Mouse (Mus musculus): ENCODE measurements at regions not wholly inside any gene's neighbourhood (a gene's known extent, or its start where the extent isn't known, plus 50 kb on each side); places are given as distances from the start of the nearest gene placed in this dataset.

DNA sequence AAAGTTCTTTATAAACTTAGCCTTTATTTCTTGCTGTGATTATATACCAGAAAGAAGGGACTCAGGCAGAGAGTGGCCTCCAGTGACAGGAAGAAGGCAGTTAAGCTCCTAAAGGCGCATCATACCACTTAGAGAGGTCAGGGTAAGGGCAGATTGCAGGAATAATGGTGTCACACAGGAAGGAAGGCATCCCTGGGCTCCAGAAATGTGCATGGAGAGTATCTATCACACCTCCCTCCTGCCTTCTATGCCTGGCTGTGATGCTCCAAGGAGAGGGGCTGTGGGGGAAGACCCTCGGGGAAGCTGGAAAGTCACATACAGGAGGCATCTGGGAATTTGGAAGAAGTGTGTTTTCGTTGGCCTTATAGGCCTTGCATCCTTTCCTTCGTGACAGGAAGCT lies 311.1 kb downstream of the Rps24 start:
- Histone ChIP-seq H3K4me3 (ENCODE audit: low read depth, low read length) (no peak overlapping the region), H3K27me3 (ENCODE audit: control insufficient read depth, insufficient read depth, low read length) (no peaks in the 10 kb centered on the region), H3K9me3 (ENCODE audit: control insufficient read depth, low read length) (no peaks in the 10 kb centered on the region), H3K27ac (replicated peaks; ENCODE audit: low read depth, low read length) (no peak overlapping the region), H3K9ac (ENCODE audit: low read length) (no peak overlapping the region), H3K4me1 (ENCODE audit: control insufficient read depth, insufficient read depth, low read length) (0 out of 2 replicates have a peak, but pooled peaks cover 6% of the 10 kb centered on the region), H3K36me3 (ENCODE audit: control insufficient read depth, insufficient read depth, low read length) (no peaks in the 10 kb centered on the region), H3K4me2 (ENCODE audit: low read depth, severe bottlenecking) (no peak overlapping the region)
- 51% methylated on average over 4 of the region's 4 CpGs for WGBS
- no peak for ATAC-seq (ENCODE audit: insufficient number of reproducible peaks, low FRiP score, low TSS enrichment, low read depth)
- DNase-seq (ENCODE audit: low spot score) = no peak

- ATAC-seq (ENCODE audit: insufficient number of reproducible peaks, low FRiP score, low TSS enrichment, low read depth) = no peak
- no peak for DNase-seq (ENCODE audit: low spot score)
- 83% methylated on average over 5 of the region's 5 CpGs for WGBS
- Histone ChIP-seq H3K9me3 (ENCODE audit: control insufficient read depth, low read length) (no peaks in the 10 kb centered on the region), H3K4me1 (ENCODE audit: control insufficient read depth, insufficient read depth, low read length) (peaks cover 6% of the 10 kb centered on the region), H3K4me3 (ENCODE audit: low read depth, low read length) (no peak overlapping the region), H3K27ac (replicated peaks; ENCODE audit: low read depth, low read length) (no peak overlapping the region), H3K27me3 (ENCODE audit: control insufficient read depth, insufficient read depth, low read length) (no peaks in the 10 kb centered on the region), H3K4me2 (ENCODE audit: low read depth, severe bottlenecking) (no peak overlapping the region), H3K36me3 (ENCODE audit: control insufficient read depth, insufficient read depth, low read length) (no peaks in the 10 kb centered on the region), H3K9ac (ENCODE audit: low read length) (0 out of 2 replicates have a peak overlapping the region, but pooled peaks have one; percentile 22)
Measured at GRCm38 (mm10) chr14:24803001-24803655, 316.2 kb downstream of the Rps24 start.

DNA sequence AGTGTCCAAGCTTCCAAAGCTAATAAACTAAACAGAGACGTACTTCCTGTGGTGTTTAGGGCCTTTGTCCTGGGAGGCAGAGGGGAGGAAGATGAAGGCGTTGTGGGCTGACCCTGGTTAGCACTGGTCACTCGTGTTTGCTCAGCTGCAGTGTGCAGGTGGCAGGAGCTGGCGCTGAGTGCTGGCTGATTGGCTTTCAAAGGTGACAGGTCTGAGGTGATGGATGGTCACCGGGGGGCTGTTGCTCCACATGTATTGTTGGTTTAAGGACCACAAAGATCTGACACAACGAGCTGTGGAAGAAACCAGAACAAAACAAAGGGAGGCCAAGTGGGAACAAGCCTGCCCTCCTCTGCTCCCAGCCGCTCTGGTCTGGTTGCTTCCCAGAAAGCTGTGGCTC lies 320.1 kb downstream of the Rps24 start:
- Histone ChIP-seq H3K4me1 (ENCODE audit: control insufficient read depth, insufficient read depth, low read length) (peaks cover 6% of the 10 kb centered on the region), H3K9me3 (ENCODE audit: control insufficient read depth, low read length) (no peaks in the 10 kb centered on the region), H3K27ac (replicated peaks; ENCODE audit: low read depth, low read length) (0 out of 2 replicates have a peak overlapping the region, but pooled peaks have one; percentile 52), H3K4me2 (ENCODE audit: low read depth, severe bottlenecking) (no peak overlapping the region), H3K4me3 (ENCODE audit: low read depth, low read length) (no peak overlapping the region), H3K9ac (ENCODE audit: low read length) (no peak overlapping the region), H3K36me3 (ENCODE audit: control insufficient read depth, insufficient read depth, low read length) (no peaks in the 10 kb centered on the region), H3K27me3 (ENCODE audit: control insufficient read depth, insufficient read depth, low read length) (no peaks in the 10 kb centered on the region)
- WGBS = 14% methylated on average over 7 of the region's 7 CpGs
- ATAC-seq (ENCODE audit: insufficient number of reproducible peaks, low FRiP score, low TSS enrichment, low read depth) (0 out of 2 replicates have a peak, but pooled peaks have one; percentile 47), DNase-seq (ENCODE audit: low spot score) (peak; percentile 60)

GRCm38 (mm10) chr14:24822876-24823567 lies 336.1 kb downstream of the Rps24 start:
- peaks cover 38% of the 10 kb centered on the region for H3K4me1 ChIP-seq (ENCODE audit: control insufficient read depth, insufficient read depth, low read length)
- no peaks in the 10 kb centered on the region for H3K9me3 ChIP-seq (ENCODE audit: control insufficient read depth, low read length)
- DNase-seq (ENCODE audit: low spot score) = peak; percentile 49
- ATAC-seq (ENCODE audit: insufficient number of reproducible peaks, low FRiP score, low TSS enrichment, low read depth) = peak; percentile 44; the same call in 1 of the 2 replicates
- H3K36me3 ChIP-seq (ENCODE audit: control insufficient read depth, insufficient read depth, low read length) = no peaks in the 10 kb centered on the region
- H3K27ac ChIP-seq (replicated peaks; ENCODE audit: low read depth, low read length) = peak overlapping the region; percentile 70
- 34% methylated on average over 13 of the region's 13 CpGs for WGBS
- no peaks in the 10 kb centered on the region for H3K27me3 ChIP-seq (ENCODE audit: control insufficient read depth, insufficient read depth, low read length)
- H3K9ac ChIP-seq (ENCODE audit: low read length) = peak overlapping the region; percentile 27; the same call in 1 of the 2 replicates
- no peak overlapping the region for H3K4me3 ChIP-seq (ENCODE audit: low read depth, low read length)
- 0 out of 2 replicates have a peak overlapping the region, but pooled peaks have one; percentile 15 for H3K4me2 ChIP-seq (ENCODE audit: low read depth, severe bottlenecking)

GRCm38 (mm10) chr14:24824351-24824750 lies 337.4 kb downstream of the Rps24 start:
- H3K9me3 ChIP-seq (ENCODE audit: control insufficient read depth, low read length) = no peaks in the 10 kb centered on the region
- H3K27me3 ChIP-seq (ENCODE audit: control insufficient read depth, insufficient read depth, low read length) = no peaks in the 10 kb centered on the region
- H3K9ac ChIP-seq (ENCODE audit: low read length) = no peak overlapping the region
- no peak overlapping the region for H3K27ac ChIP-seq (replicated peaks; ENCODE audit: low read depth, low read length)
- DNase-seq (ENCODE audit: low spot score) (no peak), ATAC-seq (ENCODE audit: insufficient number of reproducible peaks, low FRiP score, low TSS enrichment, low read depth) (no peak)
- WGBS = 83% methylated on average over 2 of the region's 2 CpGs
- no peak overlapping the region for H3K4me2 ChIP-seq (ENCODE audit: low read depth, severe bottlenecking)
- no peak overlapping the region for H3K4me3 ChIP-seq (ENCODE audit: low read depth, low read length)
- peaks cover 44% of the 10 kb centered on the region for H3K4me1 ChIP-seq (ENCODE audit: control insufficient read depth, insufficient read depth, low read length)
- no peaks in the 10 kb centered on the region for H3K36me3 ChIP-seq (ENCODE audit: control insufficient read depth, insufficient read depth, low read length)

DNA sequence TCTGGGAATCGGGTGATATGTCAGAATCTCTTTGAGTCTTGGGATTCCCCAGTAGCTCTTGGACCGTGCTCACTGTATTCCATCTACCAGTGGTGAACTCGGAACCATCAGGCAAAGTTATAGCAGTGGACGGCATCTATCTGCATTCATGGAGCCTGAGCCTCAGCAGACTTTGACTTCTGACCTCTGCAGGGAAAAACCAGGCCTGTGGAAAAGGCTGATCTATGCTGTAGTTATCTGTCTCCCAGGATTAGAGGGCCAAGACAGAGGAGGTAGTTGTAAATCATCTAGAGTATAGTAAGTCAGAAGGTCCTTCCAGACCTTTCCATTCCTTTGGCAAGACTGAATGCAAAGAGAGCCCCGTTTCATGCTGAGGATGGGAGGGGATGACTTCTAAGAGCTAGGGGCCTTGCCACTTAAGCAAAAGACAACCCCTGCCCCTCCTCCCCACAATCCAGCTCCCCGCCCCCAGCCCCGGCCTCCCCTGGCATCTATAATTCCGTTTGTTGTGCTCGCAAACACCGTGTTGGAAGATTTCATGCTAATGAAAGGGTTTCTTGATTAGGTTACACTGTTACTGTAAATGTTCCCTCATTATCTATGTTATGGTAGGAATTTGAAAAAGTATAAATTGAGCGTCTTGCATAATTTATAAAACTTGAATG lies 338.9 kb downstream of the Rps24 start:
- Histone ChIP-seq H3K36me3 (ENCODE audit: control insufficient read depth, insufficient read depth, low read length) (no peaks in the 10 kb centered on the region), H3K27me3 (ENCODE audit: control insufficient read depth, insufficient read depth, low read length) (no peaks in the 10 kb centered on the region), H3K4me1 (ENCODE audit: control insufficient read depth, insufficient read depth, low read length) (peaks cover 39% of the 10 kb centered on the region), H3K9ac (ENCODE audit: low read length) (no peak overlapping the region), H3K9me3 (ENCODE audit: control insufficient read depth, low read length) (no peaks in the 10 kb centered on the region), H3K4me2 (ENCODE audit: low read depth, severe bottlenecking) (no peak overlapping the region), H3K27ac (replicated peaks; ENCODE audit: low read depth, low read length) (peak overlapping the region; percentile 63), H3K4me3 (ENCODE audit: low read depth, low read length) (no peak overlapping the region)
- ATAC-seq (ENCODE audit: insufficient number of reproducible peaks, low FRiP score, low TSS enrichment, low read depth) (no peak), DNase-seq (ENCODE audit: low spot score) (no peak)
- 27% methylated on average over 11 of the region's 11 CpGs for WGBS

DNA sequence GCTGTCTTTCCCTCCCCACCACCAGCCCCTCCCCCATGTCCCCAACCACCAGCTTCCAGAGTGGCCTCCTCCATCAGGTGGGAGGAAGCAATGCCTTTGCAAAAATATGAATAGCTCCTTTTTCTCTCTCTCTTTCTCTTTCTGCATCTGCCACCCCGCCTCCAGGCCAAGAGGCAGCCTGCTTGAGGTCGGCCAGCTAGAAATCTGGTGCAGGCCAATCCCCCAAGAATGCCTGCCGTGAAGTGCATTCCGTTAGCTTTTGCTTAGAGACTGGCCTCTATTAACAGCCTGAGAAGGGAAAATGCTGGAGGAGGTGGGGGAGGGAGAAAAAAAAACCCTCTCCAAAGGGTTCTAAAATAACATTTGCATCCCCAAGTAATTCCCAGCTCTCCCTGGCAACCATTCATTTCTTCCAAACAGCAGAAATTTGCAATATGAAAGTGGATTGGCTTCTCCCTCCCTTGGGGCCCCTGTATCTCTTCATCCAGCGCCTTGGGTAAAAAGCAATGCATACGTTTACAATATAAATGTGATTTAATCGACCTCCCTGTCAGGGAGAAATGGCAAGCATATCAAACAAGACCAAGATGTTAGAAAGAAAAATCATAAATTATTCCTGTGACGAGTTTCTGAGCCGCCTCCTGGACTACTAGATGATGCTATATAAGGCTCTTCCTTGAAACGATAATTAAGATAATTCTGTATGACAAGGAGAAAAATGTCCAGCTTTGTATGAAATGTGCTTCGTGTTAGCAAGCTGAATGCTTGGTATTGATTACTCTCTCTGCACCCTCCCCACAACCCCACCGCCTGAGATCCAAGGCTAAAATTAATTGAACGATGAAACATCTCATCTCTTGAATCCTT lies 339.8 kb downstream of the Rps24 start:
- ATAC-seq (ENCODE audit: insufficient number of reproducible peaks, low FRiP score, low TSS enrichment, low read depth) (no peak), DNase-seq (ENCODE audit: low spot score) (peak; percentile 68)
- H3K4me3 ChIP-seq (ENCODE audit: low read depth, low read length) = no peak overlapping the region
- peaks cover 39% of the 10 kb centered on the region for H3K4me1 ChIP-seq (ENCODE audit: control insufficient read depth, insufficient read depth, low read length)
- no peaks in the 10 kb centered on the region for H3K9me3 ChIP-seq (ENCODE audit: control insufficient read depth, low read length)
- H3K27ac ChIP-seq (replicated peaks; ENCODE audit: low read depth, low read length) = peak overlapping the region; percentile 63
- WGBS = 23% methylated on average over 13 of the region's 13 CpGs
- H3K9ac ChIP-seq (ENCODE audit: low read length) = no peak overlapping the region
- H3K36me3 ChIP-seq (ENCODE audit: control insufficient read depth, insufficient read depth, low read length) = no peaks in the 10 kb centered on the region
- no peaks in the 10 kb centered on the region for H3K27me3 ChIP-seq (ENCODE audit: control insufficient read depth, insufficient read depth, low read length)
- no peak overlapping the region for H3K4me2 ChIP-seq (ENCODE audit: low read depth, severe bottlenecking)
